Mouse (Mus musculus) midbrain, embryonic 10.5 days (tissue): Measurements from ENCODE around the gene Pik3cb. TPM values are rescaled to one million over a fixed set of nuclear protein-coding genes. Genes with fewer than 3 reads are reported as not detected.

Experiments used
- DNase-seq: peaks from one replicate; pipeline ENCODE4 v3.0.0-alpha.2; 2017; ENCODE audit warnings: low spot score
- H3K27ac ChIP-seq: fragments of 300-500 bp; sonication (generic); replicated peaks from 2 replicates; pipeline ENCODE4 v1.5.1; 2016; ENCODE audit warnings: mild to moderate bottlenecking
- H3K27me3 ChIP-seq: fragments of 300-500 bp; sonication (generic); 2 replicates; pipeline ENCODE4 v1.6.1; 2016; ENCODE audit warnings: low read depth, mild to moderate bottlenecking; ENCODE audit not compliant: poor library complexity, severe bottlenecking
- H3K36me3 ChIP-seq: fragments of 300-500 bp; sonication (generic); 2 replicates; pipeline ENCODE4 v1.6.1; 2016; ENCODE audit warnings: mild to moderate bottlenecking, moderate library complexity
- H3K4me1 ChIP-seq: fragments of 300-500 bp; sonication (generic); 2 replicates; pipeline ENCODE4 v1.6.1; 2016
- H3K4me3 ChIP-seq: fragments of 300-500 bp; sonication (generic); 2 replicates; pipeline ENCODE4 v1.5.1; 2016; ENCODE audit warnings: mild to moderate bottlenecking, moderate library complexity
- H3K9me3 ChIP-seq: fragments of 300-500 bp; sonication (generic); replicated peaks from 2 replicates; pipeline ENCODE4 v1.6.1; 2016; ENCODE audit warnings: mild to moderate bottlenecking
- WGBS: fragments of 180-500 bp; shearing (Covaris S2); methylation state at CpG from one replicate; pipeline ENCODE4 v1.1.7; 2016; 5-methylcytosine and 5-hydroxymethylcytosine counted together
- polyA plus RNA-seq: library from polyadenylated mRNA; unstranded; fragments of >200 nt; fragmentation: Nextera tagmentation; extraction: Ambion mirVana; gene quantifications from 2 replicates; pipeline ENCODE4 v1.2.1, GENCODE M21; 2016

The Pik3cb gene
- polyA plus RNA-seq, 1 experiment from 2014 or later: 1.7 TPM

GRCm38 (mm10) chr9:99164148-99164503 is 23.7 kb upstream of the Pik3cb start:
- Histone ChIP-seq H3K4me1 (peaks cover 18% of the 10 kb centered on the region), H3K27ac (peak overlapping the region; percentile 80; the same call in 1 of the 2 replicates)

GRCm38 (mm10) chr9:99163420-99164147 is 23.2 kb upstream of the Pik3cb start:
- Histone ChIP-seq H3K27ac (peak overlapping the region; percentile 80), H3K4me3 (peak overlapping the region; percentile 41), H3K9me3 (no peaks in the 10 kb centered on the region), H3K36me3 (no peaks in the 10 kb centered on the region), H3K4me1 (peaks cover 18% of the 10 kb centered on the region), H3K27me3 (peaks cover 3% of the 10 kb centered on the region; the same call in 1 of the 2 replicates)
- DNase-seq: peak; percentile 64
- WGBS: 10% methylated on average over 15 of the region's 15 CpGs

More at GRCm38 (mm10) chr9:99164148-99164503, 23.7 kb upstream of the Pik3cb start:
- WGBS: 61% methylated on average over 9 of the region's 9 CpGs
- Histone ChIP-seq H3K27me3 (peaks cover 3% of the 10 kb centered on the region; the same call in 1 of the 2 replicates), H3K36me3 (no peaks in the 10 kb centered on the region), H3K9me3 (no peaks in the 10 kb centered on the region), H3K4me3 (peak overlapping the region; percentile 41; the same call in 1 of the 2 replicates)
- DNase-seq: no peak

GRCm38 (mm10) chr9:99162839-99163238 is 22.4 kb upstream of the Pik3cb start:
- no peaks in the 10 kb centered on the region for H3K9me3 ChIP-seq
- no peaks in the 10 kb centered on the region for H3K36me3 ChIP-seq
- peaks cover 3% of the 10 kb centered on the region; the same call in 1 of the 2 replicates for H3K27me3 ChIP-seq
- no peak overlapping the region for H3K4me3 ChIP-seq
- 94% methylated on average over 2 of the region's 2 CpGs for WGBS
- H3K4me1 ChIP-seq: peaks cover 18% of the 10 kb centered on the region
- H3K27ac ChIP-seq: no peak overlapping the region
- no peak for DNase-seq

GRCm38 (mm10) chr9:99160780-99161179 is 20.4 kb upstream of the Pik3cb start:
- H3K4me1 ChIP-seq: peaks cover 11% of the 10 kb centered on the region
- no peak overlapping the region for H3K27ac ChIP-seq
- DNase-seq: no peak
- H3K4me3 ChIP-seq: no peak overlapping the region
- no peaks in the 10 kb centered on the region for H3K36me3 ChIP-seq
- WGBS: 92% methylated on average over 5 of the region's 5 CpGs
- H3K27me3 ChIP-seq: peaks cover 3% of the 10 kb centered on the region; the same call in 1 of the 2 replicates
- no peaks in the 10 kb centered on the region for H3K9me3 ChIP-seq

GRCm38 (mm10) chr9:99159932-99160331 is 19.5 kb upstream of the Pik3cb start:
- 88% methylated on average over 5 of the region's 5 CpGs for WGBS
- no peak overlapping the region for H3K27ac ChIP-seq
- H3K9me3 ChIP-seq: no peaks in the 10 kb centered on the region
- H3K4me3 ChIP-seq: no peak overlapping the region
- H3K4me1 ChIP-seq: peaks cover 11% of the 10 kb centered on the region
- H3K36me3 ChIP-seq: no peaks in the 10 kb centered on the region
- peaks cover 3% of the 10 kb centered on the region; the same call in 1 of the 2 replicates for H3K27me3 ChIP-seq
- DNase-seq: no peak

GRCm38 (mm10) chr9:99158708-99159107 is 18.3 kb upstream of the Pik3cb start:
- WGBS: 82% methylated on average over 6 of the region's 6 CpGs
- DNase-seq: no peak
- Histone ChIP-seq H3K27me3 (no peaks in the 10 kb centered on the region), H3K27ac (no peak overlapping the region), H3K36me3 (no peaks in the 10 kb centered on the region), H3K4me1 (peaks cover 6% of the 10 kb centered on the region), H3K9me3 (no peaks in the 10 kb centered on the region), H3K4me3 (no peak overlapping the region)

- WGBS: 78% methylated on average over 7 of the region's 7 CpGs
- no peak overlapping the region for H3K27ac ChIP-seq
- peaks cover 6% of the 10 kb centered on the region for H3K4me1 ChIP-seq
Observed at GRCm38 (mm10) chr9:99158203-99158632, 17.8 kb upstream of the Pik3cb start.

GRCm38 (mm10) chr9:99153655-99154054 is 13.2 kb upstream of the Pik3cb start:
- H3K9me3 ChIP-seq: no peaks in the 10 kb centered on the region
- H3K4me1 ChIP-seq: peaks cover 15% of the 10 kb centered on the region
- 41% methylated on average over 3 of the region's 3 CpGs for WGBS
- H3K4me3 ChIP-seq: no peak overlapping the region
- H3K27me3 ChIP-seq: no peaks in the 10 kb centered on the region
- DNase-seq: no peak
- no peaks in the 10 kb centered on the region for H3K36me3 ChIP-seq
- no peak overlapping the region for H3K27ac ChIP-seq

More at GRCm38 (mm10) chr9:99158203-99158632, 17.8 kb upstream of the Pik3cb start:
- Histone ChIP-seq H3K4me3 (no peak overlapping the region), H3K36me3 (no peaks in the 10 kb centered on the region), H3K9me3 (no peaks in the 10 kb centered on the region), H3K27me3 (no peaks in the 10 kb centered on the region)
- no peak for DNase-seq

- Histone ChIP-seq H3K4me3 (no peak overlapping the region), H3K27me3 (no peaks in the 10 kb centered on the region), H3K27ac (no peak overlapping the region), H3K9me3 (no peaks in the 10 kb centered on the region), H3K36me3 (no peaks in the 10 kb centered on the region), H3K4me1 (peaks cover 15% of the 10 kb centered on the region)
- no peak for DNase-seq
- 42% methylated on average over 9 of the region's 9 CpGs for WGBS
Observed at GRCm38 (mm10) chr9:99152699-99153490, 12.5 kb upstream of the Pik3cb start.

GRCm38 (mm10) chr9:99146855-99147735 is 6.7 kb upstream of the Pik3cb start:
- WGBS: 89% methylated on average over 27 of the region's 27 CpGs
- H3K9me3 ChIP-seq: no peaks in the 10 kb centered on the region
- no peaks in the 10 kb centered on the region for H3K4me1 ChIP-seq
- no peaks in the 10 kb centered on the region for H3K36me3 ChIP-seq
- no peak overlapping the region for H3K4me3 ChIP-seq
- no peak for DNase-seq
- H3K27ac ChIP-seq: no peak overlapping the region
- peaks cover 6% of the 10 kb centered on the region for H3K27me3 ChIP-seq

GRCm38 (mm10) chr9:99145756-99146155 is 5.3 kb upstream of the Pik3cb start:
- Histone ChIP-seq H3K4me1 (peaks cover 4% of the 10 kb centered on the region), H3K27me3 (peaks cover 19% of the 10 kb centered on the region), H3K9me3 (no peaks in the 10 kb centered on the region), H3K27ac (no peak overlapping the region), H3K4me3 (no peak overlapping the region), H3K36me3 (no peaks in the 10 kb centered on the region)
- WGBS: 70% methylated on average over 6 of the region's 6 CpGs
- DNase-seq: no peak

GRCm38 (mm10) chr9:99144416-99144989 is 4.1 kb upstream of the Pik3cb start:
- H3K4me3 ChIP-seq: no peak overlapping the region
- no peaks in the 10 kb centered on the region for H3K36me3 ChIP-seq
- H3K4me1 ChIP-seq: peaks cover 6% of the 10 kb centered on the region
- H3K27ac ChIP-seq: no peak overlapping the region
- H3K27me3 ChIP-seq: peaks cover 20% of the 10 kb centered on the region
- 71% methylated on average over 7 of the region's 7 CpGs for WGBS
- H3K9me3 ChIP-seq: no peaks in the 10 kb centered on the region
- no peak for DNase-seq
